Mouse (Mus musculus) ZHBTc4 (cell line): ENCODE data around the gene Serinc3.
"Not testable (repeated sequence)": the region's sequence is repeated elsewhere in the genome, so short reads cannot be mapped to it uniquely, and the experiment has no call there.

Source experiments
- DNase-seq: peaks from one replicate; pipeline ENCODE4 v3.0.0-alpha.2; 2011; ENCODE audit warnings: low read depth, low spot score

Gene Serinc3

GRCm38 (mm10) chr2:163644575-163645385 lies at the start of gene Serinc3:
Gene Serinc3 (minus strand): TSS chr2:163645131.
- DNase-seq = peak; percentile 98

DNA sequence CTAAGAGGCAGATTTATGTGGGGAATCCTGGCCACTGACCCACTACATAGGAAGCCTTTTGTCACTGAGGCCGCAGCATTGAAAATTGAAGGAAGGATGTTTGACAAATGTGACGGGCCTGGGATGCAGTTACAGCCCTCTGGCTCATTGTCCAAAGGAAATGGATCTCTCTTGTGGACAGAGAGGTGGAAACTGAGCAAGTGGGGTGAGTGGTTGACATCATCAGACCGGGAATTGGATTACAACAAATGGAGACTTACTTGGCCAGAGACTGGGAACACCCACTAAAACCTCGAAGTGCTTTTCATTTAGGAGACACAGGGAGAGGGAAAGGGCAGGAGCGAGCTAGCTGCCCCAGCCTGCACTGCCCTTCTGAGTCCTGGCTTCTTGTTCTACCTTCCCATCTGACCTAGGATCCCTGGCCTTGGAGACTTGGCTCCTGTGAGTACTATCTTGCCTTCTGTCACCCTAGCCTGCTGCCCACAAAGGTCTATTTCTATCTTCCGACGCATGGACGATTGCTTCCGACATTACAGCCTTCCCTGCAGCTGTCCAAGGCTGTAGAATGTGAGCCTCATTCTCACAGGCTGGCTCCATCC lies 48.9 kb upstream of the Serinc3 start:
- no peak for DNase-seq

DNA sequence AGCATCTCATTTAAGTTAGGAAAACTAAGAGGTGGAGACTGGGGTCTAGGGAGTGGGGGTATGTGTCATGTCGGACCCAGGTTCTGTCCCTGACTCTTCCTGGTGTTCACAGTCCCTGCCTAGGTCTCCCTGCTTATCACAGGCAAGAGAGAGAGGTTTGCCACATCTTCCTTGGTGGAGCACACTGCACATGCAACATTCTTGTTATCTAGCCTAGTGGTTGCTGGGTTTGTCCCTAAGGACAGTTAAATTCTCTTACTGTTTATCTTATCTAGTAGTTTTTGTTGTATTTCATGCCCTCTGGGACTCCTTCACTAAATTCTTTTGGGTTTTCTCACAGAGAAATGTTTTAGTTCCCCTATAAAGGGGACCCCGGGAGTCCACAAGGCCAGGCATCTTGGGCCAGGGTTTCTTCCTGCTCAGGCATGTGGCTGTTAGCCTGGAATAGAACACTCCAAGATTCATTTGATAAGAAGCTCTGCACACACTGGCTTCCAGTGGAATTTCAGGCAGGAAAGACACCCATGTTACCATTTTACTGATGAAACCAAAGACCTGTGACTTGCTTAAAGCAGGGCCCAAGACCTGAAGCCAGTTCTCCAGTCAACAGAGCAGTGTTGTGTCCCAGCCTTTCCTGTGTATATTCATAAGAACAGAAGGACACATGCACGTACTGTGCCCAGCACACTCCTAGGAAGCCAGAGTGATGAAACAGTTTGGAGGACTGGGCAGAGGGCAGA lies 48.1 kb upstream of the Serinc3 start:
- no peak for DNase-seq

GRCm38 (mm10) chr2:163691846-163692605 lies 47.1 kb upstream of the Serinc3 start:
- no peak for DNase-seq

DNA sequence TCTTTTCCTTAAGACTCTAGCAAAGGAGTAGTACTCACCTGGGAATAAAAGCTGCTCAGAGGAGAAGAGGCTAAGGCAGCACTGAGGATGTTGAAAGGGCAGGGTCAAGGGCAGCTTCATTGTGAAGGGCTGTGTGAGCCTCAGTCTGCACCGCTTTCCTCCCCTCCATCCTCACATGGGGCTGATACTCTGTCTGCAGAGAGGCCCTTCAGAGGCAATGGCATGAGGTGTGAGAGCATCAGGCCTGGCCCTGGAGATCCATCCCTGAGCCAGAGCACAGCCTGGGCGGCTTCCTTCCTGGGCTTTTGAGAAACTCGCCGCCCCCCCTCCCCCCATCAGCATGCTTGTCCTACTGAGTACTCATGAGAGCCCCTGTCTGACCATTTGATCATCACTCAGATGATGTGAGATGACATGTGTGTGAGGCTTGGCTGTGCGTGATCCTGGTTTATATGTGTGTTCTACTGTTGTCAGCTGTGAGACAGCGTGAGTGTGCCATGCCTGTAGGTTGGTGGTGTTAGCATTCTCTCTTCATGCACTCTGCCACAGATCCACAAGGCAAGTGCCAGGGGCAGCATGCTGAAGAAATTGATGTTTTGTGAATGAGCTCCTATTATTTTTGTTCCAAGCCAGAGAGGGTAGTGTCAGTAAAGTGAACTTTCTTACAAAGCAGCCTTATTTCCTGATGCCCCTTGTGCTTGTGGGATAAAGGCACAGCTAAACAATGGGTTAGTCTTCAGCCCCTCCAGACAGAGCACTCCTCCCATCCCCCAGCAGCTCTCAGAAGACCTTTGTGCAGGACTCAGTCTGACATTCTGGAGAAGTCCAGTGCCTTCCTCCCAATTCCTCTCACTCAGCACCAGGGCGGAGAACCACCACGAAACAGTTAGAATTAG lies 45.7 kb upstream of the Serinc3 start:
- DNase-seq = no peak

DNA sequence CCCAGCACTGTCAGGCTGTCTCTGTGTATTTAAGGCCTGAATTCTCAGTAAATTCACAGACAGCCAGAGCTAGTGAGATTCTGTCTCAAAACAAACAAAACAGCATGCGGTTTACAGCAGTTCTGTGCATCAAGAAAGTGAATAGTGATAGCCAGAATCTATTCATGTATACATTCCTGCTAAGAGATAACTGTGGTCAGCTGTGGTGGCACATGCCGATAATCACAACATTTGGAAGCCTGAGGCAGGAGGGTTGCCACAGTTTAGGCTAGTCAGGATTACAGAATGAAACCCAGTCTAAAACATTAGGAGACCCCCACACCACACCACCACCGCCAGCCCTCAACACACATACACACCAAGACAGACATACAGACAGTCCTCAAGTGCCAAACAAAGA lies 44.8 kb upstream of the Serinc3 start:
- DNase-seq = no peak

- not testable (repeated sequence) for DNase-seq
These were observed 43.4 kb upstream of the Serinc3 start for GRCm38 (mm10) chr2:163688377-163688776.

GRCm38 (mm10) chr2:163686886-163687285 lies 42.0 kb upstream of the Serinc3 start:
- no peak for DNase-seq

- no peak for DNase-seq
These were observed 41.3 kb upstream of the Serinc3 start for GRCm38 (mm10) chr2:163686233-163686632.

DNA sequence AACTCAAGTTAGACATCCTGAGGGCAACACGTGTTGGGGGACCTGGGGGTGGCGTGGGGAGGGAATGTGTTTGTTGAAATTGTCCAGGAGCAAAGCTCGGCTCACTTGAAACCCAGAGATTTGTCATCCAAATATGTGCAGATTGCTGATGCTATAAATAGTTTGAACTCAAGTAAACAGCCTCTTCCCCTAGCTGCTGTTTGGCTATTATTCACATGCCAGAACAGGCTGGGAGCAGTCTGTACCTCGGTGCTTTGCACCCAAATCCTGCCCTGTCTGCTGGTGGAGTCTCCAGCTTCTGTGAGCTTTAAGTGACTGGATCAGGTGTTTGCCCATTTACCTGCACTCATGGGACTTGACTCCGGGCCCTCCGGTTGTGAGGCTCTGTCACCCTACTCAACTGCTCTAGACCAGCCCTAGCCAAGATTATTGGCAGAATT lies 40.9 kb upstream of the Serinc3 start:
- DNase-seq = no peak

DNA sequence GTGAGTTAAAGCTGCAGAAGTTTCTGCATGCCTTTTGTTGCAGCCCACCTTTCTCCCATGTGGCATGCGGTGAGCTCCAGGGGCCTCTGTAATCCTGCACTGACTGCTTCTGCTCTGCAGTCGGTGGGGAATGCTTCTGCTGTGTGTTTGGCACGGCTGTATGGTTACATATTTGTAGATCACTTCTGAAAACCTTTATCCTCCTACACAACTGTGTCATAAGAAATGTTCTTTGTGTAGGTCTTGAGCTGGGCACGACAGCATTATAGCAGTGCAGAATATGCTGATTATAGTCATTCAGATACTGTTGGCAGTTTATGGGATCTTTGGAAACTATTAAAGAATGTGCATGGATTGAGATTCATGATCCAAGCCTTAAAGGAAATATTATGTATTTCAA lies 40.4 kb upstream of the Serinc3 start:
- no peak for DNase-seq

DNA sequence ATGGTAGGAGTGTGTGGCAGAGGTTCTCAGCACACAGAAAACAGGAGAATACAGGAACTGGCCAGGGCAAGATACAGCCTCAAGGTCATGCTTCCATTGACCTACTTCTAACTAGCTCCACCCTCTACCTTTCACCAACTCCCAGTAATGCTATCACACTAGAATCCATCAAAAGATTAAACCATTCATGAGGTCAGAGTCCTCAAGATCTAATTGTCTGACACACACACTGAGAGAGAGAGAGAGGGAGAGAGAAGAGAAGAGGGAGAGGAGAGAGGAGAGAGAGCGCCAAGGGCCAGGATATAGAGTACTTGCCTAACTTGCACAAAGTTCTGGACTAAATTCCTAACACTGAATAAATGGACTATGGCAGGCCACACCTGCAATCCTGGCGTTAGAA lies 37.4 kb upstream of the Serinc3 start:
- no peak for DNase-seq

DNA sequence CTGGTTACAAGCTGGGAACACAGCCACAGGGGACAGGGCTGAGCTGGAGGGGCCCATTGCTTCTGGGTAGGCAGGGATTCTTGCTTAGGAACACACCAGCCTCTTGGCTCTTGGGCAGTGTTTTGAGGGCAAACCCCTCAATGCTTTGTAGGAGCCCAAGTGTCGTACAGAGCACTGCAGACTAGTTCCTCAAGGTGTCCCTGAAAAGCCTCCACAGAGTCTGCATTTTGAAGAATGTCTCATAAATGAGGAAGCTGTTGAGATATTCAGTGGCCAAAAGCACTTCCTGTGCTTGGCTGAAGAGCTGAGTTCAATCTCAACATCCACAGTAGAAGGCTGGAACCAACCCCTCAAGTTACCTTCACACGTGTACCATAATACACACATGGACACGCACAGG lies 31.8 kb upstream of the Serinc3 start:
- DNase-seq = no peak

DNA sequence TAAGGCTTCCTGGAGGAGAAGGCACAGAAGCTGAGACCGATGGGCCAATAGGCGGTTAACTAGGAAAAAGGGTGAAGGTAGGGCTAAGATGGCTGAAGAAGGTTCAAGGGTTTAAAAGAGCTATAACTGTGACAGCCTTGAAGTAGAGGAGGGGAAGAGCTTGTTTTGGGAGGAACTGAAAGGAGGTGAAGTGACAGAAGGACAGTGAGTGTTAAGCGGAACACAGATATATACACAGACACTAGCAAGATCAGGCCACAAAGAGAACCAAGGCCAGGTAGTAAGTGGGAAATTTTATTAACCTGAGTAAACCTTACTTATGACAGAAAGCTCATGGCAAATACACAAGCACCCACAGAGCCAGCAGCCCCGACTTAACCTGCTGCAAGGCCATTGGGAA lies 31.4 kb upstream of the Serinc3 start:
- DNase-seq = no peak

DNA sequence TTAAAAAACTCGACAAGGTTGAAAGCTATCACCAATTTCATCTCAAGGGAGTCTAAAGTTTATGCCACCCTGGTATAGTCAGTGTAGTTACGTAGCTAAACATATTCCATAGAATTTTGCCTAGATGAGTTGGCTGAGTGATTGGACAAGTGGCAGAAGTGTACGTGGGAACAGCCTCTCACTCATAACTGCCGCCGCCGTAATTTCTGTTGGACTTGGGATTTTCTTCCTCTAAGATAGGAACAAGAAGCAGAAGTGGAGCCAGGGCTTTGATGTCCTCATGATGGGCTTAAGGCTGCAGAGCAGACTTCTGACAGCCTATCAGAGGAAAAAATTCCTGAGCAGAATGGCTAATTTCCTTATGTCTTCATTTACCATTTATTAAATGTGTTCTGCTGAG lies 30.7 kb upstream of the Serinc3 start:
- DNase-seq = no peak

DNA sequence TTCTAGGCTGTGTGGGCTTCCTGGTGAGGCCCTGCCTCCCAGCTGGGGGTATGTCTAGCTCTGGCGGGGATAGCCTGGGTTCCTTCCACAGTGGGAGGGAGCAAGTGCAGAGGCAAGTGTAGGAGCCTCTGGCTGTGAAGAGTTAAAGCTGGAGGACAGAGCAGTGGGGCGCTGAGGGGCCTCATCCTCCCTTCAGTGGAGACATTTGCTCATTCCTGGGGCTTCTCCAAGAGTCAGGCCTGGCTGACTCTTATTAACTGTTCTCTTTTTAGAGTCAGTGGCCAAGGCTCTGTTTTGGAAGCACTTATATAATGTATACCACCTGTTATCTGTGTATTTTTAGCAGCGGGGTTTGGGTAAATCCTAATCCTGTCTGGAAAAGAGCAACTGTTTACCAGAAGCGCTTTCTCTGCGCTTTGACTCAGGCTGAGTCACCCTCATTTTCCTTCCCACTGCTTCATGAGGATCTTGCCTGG lies 30.3 kb upstream of the Serinc3 start:
- DNase-seq = no peak

DNA sequence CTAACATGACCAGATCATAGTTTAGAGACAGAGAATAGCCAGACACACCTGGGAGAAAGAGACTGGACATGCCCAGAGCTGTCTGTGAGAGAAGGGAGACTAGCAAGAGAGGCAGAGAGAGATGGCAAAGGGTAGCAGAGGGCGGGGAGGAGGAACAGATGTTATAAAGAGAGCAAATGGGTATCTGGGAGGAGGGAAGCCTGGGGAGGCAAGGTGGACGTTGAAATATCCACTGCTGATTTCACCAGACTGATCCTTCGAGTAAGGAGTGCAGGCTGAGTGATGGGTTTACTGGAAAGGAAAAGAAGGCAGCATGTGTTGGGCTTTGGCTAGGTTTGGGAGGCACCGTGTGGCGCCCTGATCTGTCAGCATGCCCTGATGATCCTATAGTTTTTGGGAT lies 29.5 kb upstream of the Serinc3 start:
- no peak for DNase-seq

GRCm38 (mm10) chr2:163670872-163671594 lies 26.1 kb upstream of the Serinc3 start:
- no peak for DNase-seq

DNA sequence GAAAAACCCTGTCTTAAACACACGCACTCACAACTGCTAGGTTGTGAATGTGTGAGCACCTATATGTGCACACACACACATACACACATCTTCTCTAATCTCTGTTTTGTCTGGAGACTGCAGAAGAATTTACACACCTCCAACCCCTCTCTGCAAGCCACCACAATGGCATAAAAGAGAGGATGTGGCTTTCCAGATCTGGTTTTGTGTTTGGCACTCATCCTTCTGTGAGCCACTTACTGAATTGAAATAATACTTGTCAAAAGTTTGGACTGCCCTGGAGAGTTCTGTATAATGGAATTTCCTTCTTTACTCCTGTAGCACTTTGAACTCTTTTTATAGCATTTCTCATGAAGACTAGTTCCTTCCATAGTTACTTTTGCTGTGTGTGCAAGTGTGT lies 22.1 kb upstream of the Serinc3 start:
- DNase-seq = no peak

DNA sequence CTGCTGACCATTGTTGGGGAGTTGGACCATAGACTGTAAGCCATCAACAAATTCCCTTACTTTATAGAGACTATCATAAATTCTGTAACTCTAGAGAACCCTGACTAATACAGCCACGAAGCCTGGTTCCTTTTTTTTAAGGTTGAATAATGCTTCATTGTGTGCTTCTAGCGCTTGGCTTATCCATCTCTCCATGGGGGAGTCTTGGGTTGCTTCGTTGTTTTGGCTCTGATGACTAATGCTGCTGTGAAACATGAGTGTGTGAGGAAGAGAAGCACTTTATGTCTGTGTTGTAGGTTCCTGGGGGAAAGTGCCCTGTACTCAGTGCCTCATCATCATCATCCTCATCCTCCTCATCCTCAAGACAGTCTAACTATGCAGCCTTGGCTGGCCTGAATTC lies 19.0 kb upstream of the Serinc3 start:
- no peak for DNase-seq
